Mouse (Mus musculus) heart, embryonic 11.5 days (tissue): ENCODE measurements at regions not wholly inside any gene's neighbourhood (a gene's known extent, or its start where the extent isn't known, plus 50 kb on each side); places are given as distances from the start of the nearest gene placed in this dataset. TPM values are rescaled to one million over a fixed set of nuclear protein-coding genes. Genes with fewer than 3 reads are reported as not detected.
"Not testable (repeated sequence)": the region's sequence is repeated elsewhere in the genome, so short reads cannot be mapped to it uniquely, and the experiment has no call there.

Experiments used
- ATAC-seq: fragments of 200-750 bp; cut with Nextera tagmentation; replicated peaks from 2 replicates; pipeline ENCODE4 v1.8.0; 2017; ENCODE audit warnings: moderate library complexity; ENCODE audit not compliant: insufficient number of reproducible peaks, low FRiP score, low TSS enrichment
- H3K27ac ChIP-seq: fragments of 300-500 bp; sonication (generic); 2 replicates; pipeline ENCODE4 v1.5.1; 2014; ENCODE audit warnings: mild to moderate bottlenecking, low read depth, low read length
- H3K27me3 ChIP-seq: fragments of 300-500 bp; sonication (generic); 2 replicates; pipeline ENCODE4 v1.6.1; 2014; ENCODE audit warnings: mild to moderate bottlenecking, low read length, mixed read lengths; ENCODE audit not compliant: control insufficient read depth, insufficient read depth
- H3K36me3 ChIP-seq: fragments of 300-500 bp; sonication (generic); 2 replicates; pipeline ENCODE4 v1.6.1; 2014; ENCODE audit warnings: mild to moderate bottlenecking, low read length, moderate library complexity, mixed read lengths; ENCODE audit not compliant: control insufficient read depth, insufficient read depth
- H3K4me1 ChIP-seq: fragments of 300-500 bp; sonication (generic); 2 replicates; pipeline ENCODE4 v1.6.1; 2014; ENCODE audit warnings: low read length; ENCODE audit not compliant: control insufficient read depth, insufficient read depth
- H3K4me2 ChIP-seq: fragments of 300-500 bp; sonication (generic); 2 replicates; pipeline ENCODE4 v1.6.1; 2014; ENCODE audit warnings: mild to moderate bottlenecking, moderate library complexity
- H3K4me3 ChIP-seq: fragments of 300-500 bp; sonication (generic); 2 replicates; pipeline ENCODE4 v1.5.1; 2014; ENCODE audit warnings: low read depth, low read length
- H3K9ac ChIP-seq: fragments of 300-500 bp; sonication (generic); 2 replicates; pipeline ENCODE4 v1.6.1; 2014; ENCODE audit warnings: mild to moderate bottlenecking, low read depth, low read length, moderate library complexity
- H3K9me3 ChIP-seq: fragments of 300-500 bp; sonication (generic); replicated peaks from 2 replicates; pipeline ENCODE4 v1.6.1; 2016; ENCODE audit warnings: low read length; ENCODE audit not compliant: control insufficient read depth
- WGBS: fragments of 180-500 bp; shearing (Covaris S2); extraction: QIAGEN DNeasy Blood & Tissue Kit; methylation state at CpG from one replicate; pipeline ENCODE4 v1.1.7; 2014; ENCODE audit not compliant: insufficient replicate concordance; 5-methylcytosine and 5-hydroxymethylcytosine counted together
- microRNA-seq: library from miRNA; unstranded; fragments of <30 nt; microRNA quantifications from one replicate; pipeline ENCODE4, GENCODE M21; 2016; ENCODE audit warnings: borderline number of aligned reads

- H3K36me3 ChIP-seq, H3K27me3 ChIP-seq, H3K4me2 ChIP-seq, H3K9ac ChIP-seq, H3K27ac ChIP-seq, H3K4me1 ChIP-seq, H3K4me3 ChIP-seq, H3K9me3 ChIP-seq, ATAC-seq: not testable (repeated sequence)
- 42% methylated on average over 1 of the region's 1 CpGs for WGBS
These were observed 79.6 kb upstream of the Myo9b start for GRCm38 (mm10) chr8:71192939-71193338.

- not testable (repeated sequence) for H3K27me3 ChIP-seq, H3K9ac ChIP-seq, H3K36me3 ChIP-seq, H3K9me3 ChIP-seq, H3K4me2 ChIP-seq, H3K4me1 ChIP-seq, H3K4me3 ChIP-seq, H3K27ac ChIP-seq
- 68% methylated on average over 9 of the region's 9 CpGs for WGBS
- 0 out of 2 replicates have a peak, but pooled peaks have one; percentile 5 for ATAC-seq
These were observed 77.3 kb upstream of the Myo9b start for GRCm38 (mm10) chr8:71195006-71195722.

Small RNAs in the stretch of these regions (microRNA-seq; reads per million reads assigned to microRNA genes)
- not detected for gene Gm27628
